Mouse (Mus musculus) megakaryocyte, embryonic 14.5 days (primary cell): ENCODE data around the gene Syce3.

Experiments
- FLI1 ChIP-seq: IDR thresholded peaks from 2 replicates; pipeline ENCODE4 v1.6.1; 2012; ENCODE audit warnings: low read length, inconsistent platforms, mixed read lengths
- GATA1 ChIP-seq: IDR thresholded peaks from 3 replicates; pipeline ENCODE4 v1.6.1; 2012; ENCODE audit warnings: mixed read lengths, low read length, inconsistent platforms, borderline replicate concordance

- TF ChIP-seq GATA1 (no peak), FLI1 (no peak)
Measured at GRCm38 (mm10) chr15:89453865-89454478, 43.7 kb upstream of the Syce3 start, which contains the start of gene Mapk8ip2.
